Mouse (Mus musculus) testis, postnatal 10 days (tissue): ENCODE results near the gene Btbd19.
A peak's percentile ranks its signal among the peaks of the same experiment; 100 is the strongest.

Source experiments
- DNase-seq: peaks from one replicate; pipeline ENCODE4 v3.0.0; 2021; ENCODE audit warnings: low spot score

The Btbd19 gene

DNA sequence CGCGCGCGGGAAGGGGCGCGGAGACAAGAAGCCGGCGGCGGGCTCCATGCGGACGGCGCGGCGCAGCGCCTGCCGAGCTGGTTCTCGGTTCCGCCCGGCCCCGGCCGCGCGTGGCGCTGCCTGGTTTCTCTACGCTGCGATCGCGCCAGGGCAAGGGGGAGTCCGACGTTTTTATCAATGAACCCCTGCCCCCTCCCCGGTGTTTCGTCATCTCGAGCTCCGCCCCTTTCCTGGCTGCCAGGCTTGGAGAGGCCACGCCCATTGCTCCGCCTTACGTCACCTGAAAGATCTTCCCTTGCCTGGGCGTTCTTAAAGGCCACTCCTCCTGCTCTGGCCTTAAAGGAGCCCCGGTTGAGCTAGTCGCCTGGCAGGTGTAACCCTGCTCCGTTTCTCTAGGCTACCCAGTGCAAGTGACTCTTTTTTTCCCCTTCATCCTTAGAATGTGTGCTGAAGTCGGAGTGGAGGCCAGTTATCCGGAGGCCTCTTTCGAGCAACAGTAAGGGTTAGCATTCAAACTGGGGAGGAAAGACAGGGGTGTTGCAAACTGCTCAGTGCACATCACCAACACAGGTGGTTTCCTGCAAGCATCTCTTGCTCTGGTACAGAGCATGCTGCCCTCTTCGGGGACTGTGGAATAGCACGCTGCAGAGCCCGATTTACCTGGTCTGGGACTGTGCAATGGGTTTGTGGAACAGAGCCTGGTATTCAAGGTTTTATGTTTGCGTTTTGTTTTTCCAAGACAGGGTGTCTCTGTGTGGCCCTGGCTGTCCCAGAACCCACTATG, 8.5 kb upstream of the Btbd19 start, which contains the start of gene Plk3:
Gene Plk3 (minus strand): TSS at position 147 of the 784 bp plus-strand sequence.
- peak; percentile 99 for DNase-seq

DNA sequence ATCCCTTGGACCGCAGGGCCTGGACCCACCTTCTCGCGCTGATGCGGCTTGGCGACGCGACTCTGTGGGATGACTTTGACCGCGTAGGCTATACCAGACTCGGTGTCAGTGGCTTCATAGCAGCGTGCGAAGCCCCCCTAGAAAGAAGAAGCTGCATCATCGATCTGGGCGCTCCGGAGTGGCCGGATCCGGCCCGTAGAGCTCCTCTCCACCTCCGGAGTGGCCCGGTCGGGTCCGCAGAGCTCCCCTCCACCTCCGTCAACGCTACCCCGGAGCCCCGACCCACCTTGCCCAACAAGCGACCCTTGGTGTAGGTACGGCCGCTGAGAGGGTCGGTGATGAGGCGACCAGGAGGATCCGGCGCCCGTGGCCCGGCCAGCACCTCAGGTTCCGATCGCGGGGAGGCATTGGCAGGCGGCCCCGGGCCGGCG, 7.9 kb upstream of the Btbd19 start:
- DNase-seq = no peak

DNA sequence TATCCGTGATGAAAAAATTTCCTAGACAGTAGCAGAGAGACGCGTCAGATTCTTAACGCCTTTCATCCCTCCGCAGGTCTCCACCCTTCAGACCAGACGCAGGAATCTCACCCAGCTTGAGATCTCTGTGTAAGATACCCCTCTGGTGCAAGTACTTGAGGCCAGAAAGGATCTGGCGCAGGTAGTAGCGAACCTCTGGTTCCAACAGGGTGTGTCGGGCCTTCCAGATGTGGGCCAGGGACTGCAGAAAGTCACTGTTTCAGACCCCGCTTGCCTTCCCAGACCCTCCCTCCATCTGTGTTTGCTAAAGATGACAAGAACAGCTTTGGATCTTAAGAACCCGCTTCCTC, 7.2 kb upstream of the Btbd19 start:
- DNase-seq = no peak

DNA sequence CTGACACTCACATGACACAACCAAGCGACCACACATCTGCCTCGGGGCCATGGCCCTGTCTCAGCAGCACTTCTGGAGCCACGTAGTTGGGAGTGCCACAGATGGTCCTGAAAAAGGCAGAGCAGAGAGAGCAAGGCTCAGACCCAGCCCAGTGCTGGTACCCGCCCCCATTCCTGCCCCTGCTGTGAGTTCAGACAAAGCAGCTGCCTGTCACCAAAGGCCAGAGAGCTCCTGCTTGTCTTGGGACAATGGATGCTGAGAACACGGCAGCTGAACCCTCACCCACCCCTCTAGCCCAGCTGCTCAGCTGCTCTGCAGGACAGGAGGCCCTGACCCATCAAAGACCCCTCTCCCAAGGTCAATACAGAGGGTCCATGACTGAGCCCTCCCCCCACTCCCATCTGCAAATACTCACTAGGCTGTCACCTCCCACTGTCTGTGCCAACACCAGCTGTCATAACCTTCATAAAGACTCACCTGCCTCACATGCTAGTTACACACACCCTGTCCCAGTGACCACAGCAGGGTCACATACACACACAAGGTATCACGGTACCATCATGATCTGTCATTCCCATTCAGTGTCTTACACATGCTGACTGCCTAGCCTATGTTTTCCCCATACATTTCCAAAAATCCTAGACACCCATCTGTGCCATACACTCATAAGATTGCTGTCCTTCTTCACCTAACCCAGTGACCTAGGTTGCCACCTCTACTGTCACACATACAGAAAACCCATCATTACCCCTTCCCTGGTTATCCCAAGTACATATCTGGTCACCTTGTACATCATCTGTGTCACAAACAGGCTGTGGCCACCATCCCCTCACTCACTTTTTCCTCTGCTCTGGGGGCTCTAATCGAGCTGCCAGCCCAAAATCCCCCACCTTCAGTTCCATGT, 6.6 kb upstream of the Btbd19 start:
- no peak for DNase-seq

DNA sequence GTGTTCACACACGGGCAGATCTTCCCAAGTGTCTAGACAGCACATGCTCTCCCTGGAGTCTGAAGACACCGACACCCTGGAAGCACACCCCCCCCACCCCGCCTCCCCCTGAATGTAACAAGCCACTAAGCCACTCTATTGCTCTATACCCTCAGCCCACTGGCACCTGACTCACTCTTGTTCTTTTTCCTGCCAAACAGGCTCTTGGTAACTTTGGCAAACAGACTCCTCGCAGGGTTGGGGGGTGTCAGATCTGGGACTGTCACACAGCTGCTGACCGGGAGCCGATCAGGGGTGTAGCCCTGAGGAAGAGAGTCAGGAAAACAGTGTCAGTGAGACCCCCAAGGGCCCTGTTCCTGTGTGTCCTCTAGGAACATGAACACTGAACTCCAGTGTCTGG, 5.7 kb upstream of the Btbd19 start:
- no peak for DNase-seq

DNA sequence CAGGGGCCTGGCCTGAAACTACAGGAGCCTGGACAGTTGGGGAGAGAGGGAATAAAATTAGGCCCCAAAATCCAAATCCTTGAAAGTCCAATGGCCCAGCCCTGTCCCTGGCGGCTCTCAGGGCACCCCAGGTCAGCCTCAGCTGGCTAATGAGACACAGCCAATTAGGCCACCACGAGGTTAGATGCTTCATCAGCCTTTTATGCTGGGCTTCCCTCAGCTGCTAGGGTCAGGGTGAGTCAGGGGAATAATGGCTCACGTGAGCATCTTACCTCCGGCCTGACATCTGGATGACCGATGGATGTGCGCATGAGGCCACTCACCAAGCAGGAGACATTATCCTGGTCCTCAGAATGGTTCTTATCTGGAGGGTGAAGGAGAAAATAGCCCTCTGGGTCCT, 5.3 kb upstream of the Btbd19 start:
- no peak for DNase-seq

DNA sequence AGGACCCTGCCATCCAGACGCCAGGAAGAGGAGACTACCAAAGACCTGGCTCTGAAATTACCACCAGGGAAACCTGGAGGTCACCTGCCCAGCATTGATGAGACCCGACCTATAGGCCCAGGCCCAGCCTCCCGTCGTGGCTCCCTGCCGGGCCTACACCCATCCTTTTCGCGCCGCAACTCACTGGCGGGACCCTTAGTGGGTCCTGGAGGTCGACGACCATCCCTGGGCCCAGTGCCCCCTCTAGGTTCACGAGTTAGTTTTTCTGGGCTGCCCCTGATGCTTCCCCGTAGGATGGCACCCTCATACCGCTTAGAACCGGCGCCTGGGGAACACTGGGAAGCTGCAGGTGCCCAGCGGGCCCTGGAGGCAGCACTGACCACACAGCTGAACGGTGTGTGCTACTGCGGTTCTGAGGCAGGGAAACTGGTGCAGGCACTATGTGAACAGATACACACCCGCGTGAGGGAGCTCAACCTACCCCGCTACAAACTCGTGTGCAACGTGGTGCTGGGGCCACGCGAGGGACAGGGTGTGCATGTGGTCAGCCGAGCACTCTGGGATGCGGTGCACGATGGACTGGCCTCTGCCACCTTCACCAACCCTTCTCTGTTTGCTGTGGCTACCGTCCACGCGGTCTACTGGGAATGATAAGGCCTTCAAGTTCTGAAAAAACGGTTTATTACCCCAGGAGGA, 2.6 kb upstream of the Btbd19 start:
- no peak for DNase-seq

DNA sequence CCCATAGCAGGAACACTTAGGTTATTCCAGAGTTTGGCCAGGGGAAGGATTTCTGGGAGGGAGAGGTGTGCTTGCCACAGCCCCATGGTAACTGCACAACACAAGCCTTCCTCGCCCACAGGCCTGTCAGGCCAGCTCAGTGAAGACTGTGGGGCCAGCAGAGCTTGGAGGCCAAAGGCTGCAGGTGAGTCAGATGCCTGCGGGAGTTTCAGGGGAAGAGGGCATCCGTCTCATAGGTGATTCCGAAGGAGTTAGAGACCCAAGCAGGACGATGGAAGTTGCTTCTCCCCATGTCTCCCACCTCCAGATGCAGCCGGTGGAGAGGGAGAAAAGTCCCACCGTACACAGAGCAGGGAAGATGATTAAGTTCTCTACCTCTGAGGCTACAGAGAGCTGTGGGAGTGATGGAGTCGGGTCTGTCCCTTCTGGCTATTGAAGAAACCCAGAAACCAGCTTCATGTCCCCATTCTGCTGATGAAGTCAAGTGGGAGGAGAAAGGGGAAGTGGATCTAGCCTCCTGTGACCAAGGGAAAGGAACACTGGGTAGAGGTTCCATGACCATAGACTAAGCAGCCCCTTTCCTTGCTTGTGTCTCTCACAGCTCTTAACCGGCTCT, 1.3 kb upstream of the Btbd19 start, which contains the start of gene Tctex1d4:
Gene Tctex1d4 (plus strand): TSS at position 120 of the 616 bp plus-strand sequence.
- peak; percentile 42 for DNase-seq

DNA sequence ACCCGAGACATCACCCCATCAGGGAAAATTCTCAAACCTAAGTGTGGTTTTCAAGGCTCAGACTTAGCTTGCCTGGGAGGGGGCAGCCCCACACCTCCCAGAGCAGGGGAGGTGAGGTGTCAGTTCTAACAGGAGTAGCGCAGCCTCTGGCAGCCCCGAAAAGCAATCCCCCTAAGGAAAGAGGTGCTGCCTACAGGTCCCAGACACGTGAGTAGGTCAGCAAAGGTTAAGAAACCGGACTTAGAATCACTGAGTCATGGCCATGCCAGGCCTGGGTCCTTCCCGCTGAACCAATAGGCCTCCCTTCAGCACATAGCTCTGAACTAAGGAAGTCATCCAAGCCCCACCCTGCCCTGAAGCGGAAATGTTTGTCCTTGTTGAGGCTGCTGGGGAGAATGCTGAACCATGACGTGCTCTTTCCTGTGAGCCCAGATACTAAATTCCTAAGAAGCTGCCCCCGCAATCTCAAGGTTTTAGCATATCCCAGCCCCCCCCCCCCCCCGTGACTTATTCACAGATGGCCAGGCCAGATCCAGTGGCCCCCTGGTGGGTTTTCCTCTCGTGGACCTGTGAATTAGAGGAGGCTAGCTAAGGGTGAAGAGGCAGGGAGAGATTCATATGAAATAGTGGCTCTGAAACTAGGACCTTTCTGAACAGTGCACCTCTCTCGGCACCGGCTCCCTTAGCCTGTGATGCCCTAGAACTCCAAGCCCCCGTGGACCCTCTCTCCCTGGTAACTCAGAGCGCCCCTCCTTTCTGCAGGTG, 567 bp upstream of the Btbd19 start:
- peak; percentile 67 for DNase-seq

DNA sequence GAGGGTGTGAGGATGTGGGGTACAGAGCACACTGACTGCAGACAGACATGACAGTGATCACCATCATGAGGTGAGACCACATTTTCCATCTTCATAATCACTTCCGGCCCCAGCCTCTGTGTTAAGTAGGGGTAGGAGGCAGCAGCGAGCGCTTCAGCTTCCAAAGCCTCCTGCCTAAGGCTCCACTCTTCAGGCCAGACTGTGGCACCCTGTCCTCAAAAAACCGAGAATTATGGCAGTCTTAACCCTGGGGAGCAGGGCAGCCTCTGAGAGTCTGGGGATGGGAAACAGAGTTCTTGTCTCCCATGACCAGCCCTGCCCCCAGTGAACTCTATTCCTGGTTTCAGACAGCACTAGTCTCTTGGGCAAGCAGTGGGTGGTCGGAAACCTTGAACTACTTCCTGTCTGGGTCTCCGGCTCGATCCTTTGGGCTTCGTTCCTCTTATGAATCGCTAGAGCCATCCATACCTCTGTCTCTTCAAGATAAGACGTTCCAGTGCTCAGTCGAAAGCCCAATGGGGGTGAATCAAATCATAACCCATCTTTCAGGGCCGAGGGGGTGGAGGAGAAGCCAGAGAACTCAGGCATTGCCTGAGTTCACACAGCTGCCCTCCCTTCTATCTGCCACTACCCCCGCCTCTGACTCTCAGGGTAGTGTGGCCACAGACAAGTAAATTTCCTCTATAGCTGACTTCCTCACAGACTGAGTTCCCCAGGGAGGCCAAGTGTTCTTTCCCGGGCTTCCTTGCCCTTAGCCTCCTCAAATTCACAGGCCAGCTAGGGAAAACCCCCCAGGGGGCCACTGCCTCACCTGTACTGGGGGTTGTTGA, 792 bp downstream of the Btbd19 start:
- DNase-seq = no peak

DNA sequence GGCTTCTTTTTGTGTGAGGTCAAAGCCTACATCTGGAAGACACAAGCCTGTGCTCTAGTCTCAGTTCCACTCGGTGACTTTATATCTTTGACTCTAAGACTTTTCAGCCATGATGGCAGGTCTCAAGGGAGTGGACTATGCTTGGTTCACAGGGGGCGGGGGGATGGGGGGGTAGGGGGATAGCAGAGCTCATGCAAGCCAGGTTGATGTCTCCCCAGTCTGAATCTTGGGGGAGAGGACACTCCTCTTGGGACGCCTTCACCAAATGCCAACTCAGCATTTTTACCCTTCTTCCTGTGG, 1.4 kb downstream of the Btbd19 start:
- no peak for DNase-seq

DNA sequence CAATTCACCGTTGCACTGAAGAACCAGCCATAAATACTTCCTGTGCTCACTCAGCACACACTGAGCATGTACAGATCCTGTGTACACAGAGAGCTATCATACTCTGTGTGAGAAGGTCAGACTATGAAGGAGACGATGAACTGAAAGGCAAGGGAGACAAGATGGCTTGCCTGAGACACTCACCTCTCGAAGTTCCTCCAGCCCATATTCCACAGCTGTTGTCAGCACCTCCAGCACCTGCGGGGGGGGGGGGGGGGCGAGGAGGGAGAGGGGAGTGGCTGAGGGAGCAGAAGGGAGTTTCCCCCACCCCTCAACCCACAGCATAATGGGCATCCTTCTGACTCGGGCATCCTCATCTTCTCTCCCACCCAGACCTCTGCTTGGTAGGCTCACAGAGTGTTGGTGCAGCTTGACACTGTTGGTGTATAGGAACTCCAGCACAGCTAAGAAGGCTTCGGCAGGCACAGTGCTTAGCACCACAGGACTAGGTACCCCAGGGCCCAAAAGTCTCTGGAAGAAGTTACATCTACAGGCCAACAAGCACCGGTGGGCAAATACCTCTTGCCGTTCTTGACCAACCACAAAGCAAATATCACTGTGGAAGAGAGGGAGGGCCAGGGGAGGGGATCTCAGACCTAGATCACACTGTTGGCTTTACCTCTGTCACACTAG, 1.8 kb downstream of the Btbd19 start:
- DNase-seq = no peak

DNA sequence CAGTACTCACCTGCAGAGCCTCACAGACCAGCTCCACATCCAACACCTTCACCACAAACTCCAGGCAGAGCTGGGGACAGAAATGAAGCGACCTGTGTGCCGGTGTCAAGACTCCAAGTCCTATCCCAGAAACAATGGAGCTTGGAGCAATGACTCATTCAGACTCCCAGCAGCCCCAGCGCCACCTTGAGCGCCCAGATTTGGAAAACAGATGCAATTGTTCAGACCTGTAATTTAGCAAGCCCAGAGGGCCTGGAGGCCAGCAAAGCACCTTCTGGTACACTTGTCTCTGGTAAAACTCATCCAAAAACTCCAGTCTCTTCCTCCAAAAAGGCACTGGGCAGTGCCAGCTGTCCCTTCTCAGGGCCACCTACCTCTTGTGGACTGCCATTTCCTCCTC, 3.3 kb downstream of the Btbd19 start:
- no peak for DNase-seq

DNA sequence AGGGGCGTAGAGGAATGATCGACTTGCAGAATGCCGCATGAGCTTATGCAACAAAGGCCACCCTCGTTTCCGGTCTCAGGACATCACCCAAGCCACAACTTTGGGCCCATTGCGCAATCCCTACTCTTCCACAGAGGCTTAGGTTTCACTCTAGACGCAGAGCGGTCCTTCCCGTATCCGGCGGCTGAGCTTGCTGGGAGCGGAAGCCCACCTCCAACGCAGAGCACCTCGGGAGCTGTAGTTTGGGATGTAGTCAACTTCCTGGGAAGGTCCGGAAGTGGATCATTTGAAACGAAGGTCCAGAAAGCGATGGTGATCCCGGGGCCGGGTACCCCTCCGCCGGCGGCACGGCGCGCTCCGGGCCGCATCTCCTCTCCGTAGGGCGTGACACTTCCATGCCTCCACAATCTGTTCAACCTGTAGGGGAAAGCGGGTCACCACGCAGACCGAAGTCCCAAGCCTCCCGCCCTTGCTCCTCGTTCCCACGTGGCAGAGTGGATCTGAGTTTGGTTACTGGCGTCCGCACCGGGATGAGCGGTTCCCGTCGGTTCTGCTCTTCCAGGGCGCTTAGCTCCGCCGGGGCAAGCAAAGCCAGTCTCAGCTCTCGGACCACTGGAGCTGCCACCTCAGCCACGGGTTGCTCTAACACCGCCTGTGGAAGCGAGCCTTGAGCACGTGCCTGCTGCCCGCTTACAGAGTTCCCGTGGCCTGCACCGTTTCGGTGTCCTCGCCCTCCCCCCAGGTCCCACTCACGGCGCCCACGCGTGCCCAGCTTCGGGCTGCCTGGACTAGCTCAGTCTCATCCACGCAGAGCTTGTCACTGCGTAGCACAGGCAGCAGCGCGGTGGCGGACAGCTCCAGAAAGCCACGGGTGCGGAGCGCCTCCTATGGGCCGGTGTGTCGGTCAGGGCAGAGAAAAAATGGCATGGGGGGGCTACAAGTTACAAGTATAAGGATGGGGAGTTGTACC, 4.8 kb downstream of the Btbd19 start:
- peak; percentile 92 for DNase-seq

DNA sequence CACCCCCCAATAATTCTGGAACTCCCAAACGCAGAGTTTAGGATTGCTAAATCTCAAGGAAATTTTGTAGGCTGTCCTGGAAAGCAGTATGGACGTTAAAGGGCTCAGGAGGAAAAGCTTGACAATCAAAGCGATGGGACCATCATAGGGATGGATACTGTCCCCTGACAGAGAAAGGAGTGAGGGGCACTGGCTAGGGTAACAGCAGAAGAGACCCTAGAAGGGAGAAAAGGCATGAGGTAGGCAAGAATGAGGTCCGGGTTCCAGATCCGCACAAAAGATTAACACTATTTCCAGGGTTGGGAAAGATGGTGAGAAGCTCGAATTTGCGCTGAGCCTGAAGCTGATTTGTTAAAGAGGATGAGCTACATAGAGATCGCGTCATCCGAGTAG, 5.5 kb downstream of the Btbd19 start:
- DNase-seq = no peak

DNA sequence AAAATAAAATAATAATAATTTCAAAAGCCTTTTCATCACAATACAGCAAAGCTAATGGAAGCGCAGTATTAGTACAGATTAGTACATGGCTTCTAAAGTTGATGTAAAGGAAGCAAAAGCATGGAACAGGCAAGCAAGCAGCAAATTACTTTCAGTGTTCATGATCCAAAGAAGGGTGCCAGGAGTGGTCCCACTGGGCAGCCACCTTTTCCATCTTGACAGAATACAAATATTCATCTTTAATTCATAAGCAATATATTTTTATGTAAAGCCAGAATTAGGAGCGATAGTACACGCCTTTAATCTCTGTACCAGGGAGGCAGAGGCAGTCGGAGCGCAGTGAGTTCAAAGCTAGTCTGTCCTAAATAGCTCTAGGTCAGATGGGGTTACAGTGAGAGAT, 5.9 kb downstream of the Btbd19 start:
- DNase-seq = no peak

DNA sequence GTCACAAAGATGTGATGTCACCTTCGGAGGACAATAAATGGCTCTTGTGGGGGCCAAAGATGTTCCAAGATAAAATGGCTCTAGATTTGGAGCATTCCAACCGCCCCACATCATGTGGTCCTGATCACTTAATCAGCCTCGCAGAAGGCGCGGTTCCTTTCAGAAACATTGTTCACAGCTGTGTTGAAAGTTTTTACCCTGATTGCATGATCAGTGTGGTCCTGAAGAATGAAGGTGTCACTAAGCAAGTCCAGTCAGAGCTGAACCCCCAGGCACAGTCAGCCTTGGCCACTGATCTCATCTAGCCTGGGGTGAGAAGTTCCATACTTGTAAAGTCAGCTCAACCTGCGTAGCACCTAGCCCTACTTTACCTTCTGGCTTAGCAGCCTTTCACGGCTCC, 7.6 kb downstream of the Btbd19 start:
- DNase-seq = no peak

DNA sequence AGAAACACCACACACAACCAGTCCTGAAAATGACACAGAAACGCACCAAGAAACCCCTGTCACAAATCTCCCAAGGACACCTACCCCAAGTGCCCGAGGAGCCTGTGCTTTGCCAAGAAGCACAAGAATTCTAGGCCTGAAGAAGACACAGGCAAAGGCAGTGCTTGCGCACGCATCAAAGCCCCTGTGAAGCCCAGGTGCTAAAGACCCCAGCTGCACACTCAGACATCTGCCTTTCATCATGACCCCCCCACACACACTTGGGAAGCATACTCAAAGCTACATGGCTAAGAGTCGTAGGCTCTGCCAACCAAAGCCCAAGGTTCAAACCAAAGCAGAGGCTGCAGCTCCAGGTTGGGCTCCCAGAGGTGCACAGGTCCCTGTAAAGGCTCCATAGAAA, 9.9 kb downstream of the Btbd19 start:
- no peak for DNase-seq

DNA sequence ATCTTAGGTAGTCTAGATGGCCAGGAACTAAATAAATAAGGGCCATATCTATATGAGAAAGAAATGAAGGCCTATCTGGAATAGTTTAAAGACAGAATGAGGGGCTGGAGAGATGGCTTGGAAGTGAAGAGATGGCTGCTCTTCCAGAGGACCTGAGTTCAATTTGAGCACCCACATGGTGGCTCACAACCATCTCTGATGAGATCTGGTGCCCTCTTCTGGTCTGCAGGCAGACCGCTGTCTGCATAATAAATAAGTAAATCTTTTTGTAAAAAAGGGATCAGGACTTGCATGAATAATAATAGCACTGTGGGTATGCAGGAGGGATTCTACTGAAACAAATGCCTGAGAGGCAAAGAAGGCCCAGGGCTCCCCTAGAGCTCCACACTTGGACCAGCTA, 12.3 kb downstream of the Btbd19 start:
- DNase-seq = no peak
